Mouse (Mus musculus) cerebellum, adult 11-12 months (tissue): ENCODE data around the gene 2700081O15Rik.

Experiments
- DNase-seq: peaks from one replicate; pipeline ENCODE4 v3.0.0; 2022

2700081O15Rik gene

GRCm38 (mm10) chr19:7420841-7421601, 3.6 kb downstream of the 2700081O15Rik start:
- DNase-seq = peak; percentile 47

GRCm38 (mm10) chr19:7421602-7422591, 4.5 kb downstream of the 2700081O15Rik start:
- peak; percentile 78 for DNase-seq

GRCm38 (mm10) chr19:7422656-7423027, 5.2 kb downstream of the 2700081O15Rik start:
- DNase-seq = no peak

GRCm38 (mm10) chr19:7423028-7423655, 5.7 kb downstream of the 2700081O15Rik start:
- DNase-seq = peak; percentile 83

- DNase-seq = no peak
Observed at GRCm38 (mm10) chr19:7423656-7424030, 6.2 kb downstream of the 2700081O15Rik start.

- DNase-seq = peak; percentile 27
Observed at GRCm38 (mm10) chr19:7424131-7424530, 6.7 kb downstream of the 2700081O15Rik start.

- DNase-seq = no peak
Observed at GRCm38 (mm10) chr19:7424590-7425397, 7.4 kb downstream of the 2700081O15Rik start.

GRCm38 (mm10) chr19:7425398-7425775, 8.0 kb downstream of the 2700081O15Rik start:
- no peak for DNase-seq

GRCm38 (mm10) chr19:7434887-7435286, 17.5 kb downstream of the 2700081O15Rik start:
- no peak for DNase-seq

GRCm38 (mm10) chr19:7436061-7436970, 18.9 kb downstream of the 2700081O15Rik start:
- DNase-seq = no peak

- no peak for DNase-seq
Observed at GRCm38 (mm10) chr19:7438295-7438694, 20.9 kb downstream of the 2700081O15Rik start.

GRCm38 (mm10) chr19:7441493-7441892, 24.1 kb downstream of the 2700081O15Rik start:
- peak; percentile 20 for DNase-seq

GRCm38 (mm10) chr19:7445105-7445504, 27.7 kb downstream of the 2700081O15Rik start:
- no peak for DNase-seq

GRCm38 (mm10) chr19:7445596-7445995, 28.2 kb downstream of the 2700081O15Rik start:
- no peak for DNase-seq

- no peak for DNase-seq
Observed at GRCm38 (mm10) chr19:7456803-7457202, 39.4 kb downstream of the 2700081O15Rik start.

- DNase-seq = no peak
Observed at GRCm38 (mm10) chr19:7458901-7459300, 41.5 kb downstream of the 2700081O15Rik start.

GRCm38 (mm10) chr19:7459370-7459769, 41.9 kb downstream of the 2700081O15Rik start:
- no peak for DNase-seq

- DNase-seq = no peak
Observed at GRCm38 (mm10) chr19:7467915-7468314, 50.5 kb downstream of the 2700081O15Rik start.

- no peak for DNase-seq
Observed at GRCm38 (mm10) chr19:7470643-7471042, 53.2 kb downstream of the 2700081O15Rik start.
